Mouse (Mus musculus): ENCODE results near the gene Gfpt2. TPM values are rescaled to one million over a fixed set of nuclear protein-coding genes. Genes with fewer than 3 reads are reported as not detected.

The Gfpt2 gene
- total RNA-seq, 1 experiment from 2014 or later, result 0.19 TPM

DNA sequence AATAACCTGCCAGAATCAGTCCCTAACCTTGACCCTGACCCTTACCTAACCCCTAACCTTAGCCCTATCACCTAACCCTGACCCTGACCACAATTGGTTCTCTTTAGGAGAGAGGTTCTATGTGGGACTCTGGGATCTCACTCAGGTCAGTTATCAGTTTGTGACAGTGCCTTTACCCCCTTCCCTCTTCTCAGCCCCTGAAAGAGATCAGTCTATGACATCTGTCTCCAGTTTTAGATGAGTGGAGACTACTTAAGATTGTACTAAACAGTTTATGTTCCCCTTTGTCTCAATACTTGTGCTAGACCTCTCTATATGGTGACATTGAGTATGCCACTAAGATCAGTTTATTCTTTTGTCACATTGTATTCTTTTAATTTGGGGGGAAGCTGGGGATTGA, 69.9 kb downstream of the Gfpt2 start:
- ATAC-seq (replicated peaks; ENCODE audit: insufficient number of reproducible peaks, low FRiP score, low TSS enrichment, poor library complexity, severe bottlenecking), result no peak

GRCm38 (mm10) chr11:49867320-49867719, 73.3 kb downstream of the Gfpt2 start:
- no peak for ATAC-seq (replicated peaks; ENCODE audit: insufficient number of reproducible peaks, low FRiP score, low TSS enrichment, poor library complexity, severe bottlenecking)

DNA sequence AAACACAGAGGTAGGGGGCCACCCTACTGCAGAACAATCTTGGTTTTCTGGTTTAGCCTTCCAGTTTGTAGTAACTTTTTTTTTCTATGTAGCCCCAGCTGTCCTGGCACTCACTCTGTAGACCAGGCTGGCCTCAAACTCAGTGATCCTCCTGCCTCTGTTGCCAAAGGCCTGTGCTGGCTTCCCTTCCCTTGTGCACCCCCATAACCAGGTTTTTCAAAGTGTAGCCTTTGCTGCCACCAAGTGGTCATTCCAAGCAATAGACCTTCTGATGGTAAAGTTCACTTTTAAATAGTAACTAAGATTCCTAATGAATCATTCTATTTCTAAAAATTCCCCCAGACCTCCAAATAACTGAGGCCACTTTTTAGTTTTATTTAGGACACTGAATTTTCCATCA, 75.8 kb downstream of the Gfpt2 start:
- 0 out of 2 replicates have a peak, but pooled peaks have one; percentile 61 for ATAC-seq (replicated peaks; ENCODE audit: insufficient number of reproducible peaks, low FRiP score, low TSS enrichment, poor library complexity, severe bottlenecking)

GRCm38 (mm10) chr11:49871914-49872313, 77.9 kb downstream of the Gfpt2 start:
- 0 out of 2 replicates have a peak, but pooled peaks have one; percentile 21 for ATAC-seq (replicated peaks; ENCODE audit: insufficient number of reproducible peaks, low FRiP score, low TSS enrichment, poor library complexity, severe bottlenecking)

DNA sequence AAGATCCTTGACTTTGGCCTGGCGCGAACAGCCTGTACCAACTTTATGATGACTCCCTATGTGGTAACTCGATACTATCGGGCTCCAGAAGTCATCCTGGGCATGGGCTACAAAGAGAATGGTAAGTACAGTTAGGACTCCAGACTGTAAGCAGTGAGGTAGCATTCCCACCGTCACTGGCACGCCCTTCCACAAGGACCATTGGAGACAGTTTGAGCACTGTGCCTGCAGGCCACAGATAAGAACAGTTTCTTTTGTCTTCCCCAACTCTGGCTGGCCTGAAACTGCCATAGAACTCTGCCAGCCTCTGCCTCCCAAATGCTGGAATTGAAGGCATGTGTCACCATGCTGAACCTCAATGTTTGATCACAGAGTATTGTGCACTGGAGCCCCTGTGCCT, 78.8 kb downstream of the Gfpt2 start:
- ATAC-seq (replicated peaks; ENCODE audit: insufficient number of reproducible peaks, low FRiP score, low TSS enrichment, poor library complexity, severe bottlenecking), result no peak

GRCm38 (mm10) chr11:49876948-49877817, 83.2 kb downstream of the Gfpt2 start:
- ATAC-seq (replicated peaks; ENCODE audit: insufficient number of reproducible peaks, low FRiP score, low TSS enrichment, poor library complexity, severe bottlenecking), result no peak

DNA sequence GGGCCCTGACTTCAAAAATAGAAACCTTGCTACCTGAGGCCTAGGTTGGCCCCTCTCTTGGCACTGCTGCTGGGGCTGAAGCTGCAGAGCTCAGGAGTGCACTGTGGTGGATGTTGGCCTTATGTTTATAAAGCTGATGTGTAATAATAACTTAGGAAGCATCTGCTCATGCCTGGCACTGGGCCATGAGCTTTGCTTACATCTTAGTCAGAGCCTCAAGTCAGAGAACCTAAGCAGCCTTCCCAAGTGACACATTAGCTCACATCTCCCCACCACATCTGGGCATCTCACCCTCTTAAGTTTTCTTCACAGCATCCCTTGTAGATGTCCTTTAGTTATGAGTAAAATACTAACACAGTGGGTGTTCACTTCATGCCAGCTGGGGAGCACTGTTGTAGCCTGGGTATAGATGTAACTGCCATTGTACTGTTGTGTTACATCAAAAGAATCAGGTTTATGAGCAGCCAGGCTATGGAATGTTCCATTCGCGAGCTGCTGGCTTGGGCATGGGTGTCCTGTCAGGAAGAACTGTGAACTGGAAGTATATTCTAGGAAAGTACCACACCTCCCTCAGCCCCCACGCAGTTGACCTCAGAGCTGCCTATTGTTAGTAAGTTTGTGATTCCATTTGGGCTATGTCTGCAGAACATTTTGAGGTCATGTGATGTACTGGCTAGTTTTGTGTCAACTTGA, 86.1 kb downstream of the Gfpt2 start:
- no peak for ATAC-seq (replicated peaks; ENCODE audit: insufficient number of reproducible peaks, low FRiP score, low TSS enrichment, poor library complexity, severe bottlenecking)

GRCm38 (mm10) chr11:49883394-49883793, 89.4 kb downstream of the Gfpt2 start:
- no peak for ATAC-seq (replicated peaks; ENCODE audit: insufficient number of reproducible peaks, low FRiP score, low TSS enrichment, poor library complexity, severe bottlenecking)

Other genes with a start within 250 kb of the Gfpt2 start
- gene Olfr1380, start 237.3 kb upstream of the Gfpt2 start, total RNA-seq (2017), result 0.32 TPM in 1 of 3 replicates, not detected in the others
- gene Flt4, start 184.9 kb upstream of the Gfpt2 start, total RNA-seq (2017), result 0.48 TPM in 1 of 3 replicates, not detected in the others
- gene Scgb3a1, start 130.6 kb upstream of the Gfpt2 start, total RNA-seq (2017), result not detected in 3 replicates
- 46.7 to 79.0 TPM (median 53.2 TPM) in 3 replicates for gene Cnot6, start 81.5 kb upstream of the Gfpt2 start, total RNA-seq (2017)
- 43.4 to 49.7 TPM (median 45.7 TPM) in 3 replicates for gene Mapk9, start 52.6 kb downstream of the Gfpt2 start, total RNA-seq (2017)
- gene Rasgef1c, start 107.7 kb downstream of the Gfpt2 start, total RNA-seq (2017), result 0.29 to 0.96 TPM in 2 of 3 replicates, not detected in the other
- gene Rnf130, start 231.2 kb downstream of the Gfpt2 start, total RNA-seq (2017), result 335 to 628 TPM (median 575 TPM) in 3 replicates